15 mouse cellular contexts compared by ENCODE assay signal in the genomic region with DNA sequence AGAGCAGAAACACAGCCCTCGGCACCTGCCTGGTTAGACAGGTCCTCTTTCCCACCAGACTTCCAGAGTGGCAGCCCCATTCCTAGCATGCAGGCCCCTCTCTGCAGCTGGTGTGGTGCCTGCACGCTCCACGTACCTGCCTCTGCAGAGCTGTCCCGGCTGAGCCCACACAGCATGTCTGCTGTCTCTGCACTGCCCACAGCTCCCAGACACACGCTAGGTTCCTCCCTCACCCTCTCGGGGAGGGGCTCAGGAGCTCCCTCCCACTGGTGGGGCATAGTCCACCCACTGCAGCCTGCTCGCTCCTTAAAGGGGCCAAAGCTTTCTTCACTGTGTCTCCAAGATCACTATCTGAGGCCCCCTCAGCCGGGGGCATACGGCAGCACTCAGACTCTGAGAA. TPM values are rescaled to one million over a fixed set of nuclear protein-coding genes. Genes with fewer than 3 reads are reported as not detected.
A peak's percentile ranks its signal among the peaks of the same experiment; 100 is the strongest.
DNase-seq lines count a peak whose midpoint lies in the region; ATAC-seq and TF ChIP-seq lines count a peak whose summit lies in the region.
"Had no signal": no experiment of that assay in that cellular context is flagged by ENCODE, and none has a peak within 500 bp of the region (broad histone marks: within the 10 kb centered on the region; RNA-seq: fewer than 3 reads in every experiment).

No protein-coding gene starts in this region.

- TF ChIP-seq CTCF in heart, adult 2 months (IDR thresholded peaks at IDR 0.05), result no peak
- TF ChIP-seq CTCF in cortical plate, adult 2 months (IDR thresholded peaks at IDR 0.05; ENCODE audit: extremely low read depth, insufficient read depth, low read length), result no peak
- TF ChIP-seq CTCF in lung, adult 2 months (IDR thresholded peaks at IDR 0.05; ENCODE audit: insufficient read depth, low read length), result no peak

- no peaks in the 10 kb centered on the region for H3K27me3 ChIP-seq in heart, adult 2 months (ENCODE audit: control insufficient read depth, insufficient read depth, low read length)
- H3K27me3 ChIP-seq in intestine, embryonic 16.5 days (replicated peaks; ENCODE audit: control insufficient read depth, insufficient read depth, low read length), result no peaks in the 10 kb centered on the region
- no peaks in the 10 kb centered on the region for H3K27me3 ChIP-seq in limb, embryonic 15.5 days
- H3K27me3 ChIP-seq: hindbrain, embryonic 15.5 days; stomach, embryonic 15.5 days had no signal

- H3K9me3 ChIP-seq in intestine, embryonic 16.5 days (ENCODE audit: control insufficient read depth, low read length), result no peaks in the 10 kb centered on the region
- H3K9me3 ChIP-seq in limb, embryonic 15.5 days, result no peaks in the 10 kb centered on the region
- H3K9me3 ChIP-seq: hindbrain, embryonic 15.5 days; stomach, embryonic 15.5 days had no signal

- peaks cover 4% of the 10 kb centered on the region; the same call in 1 of the 2 replicates for H3K4me1 ChIP-seq in heart, adult 2 months (ENCODE audit: control insufficient read depth, insufficient read depth, low read length)
- peaks cover 3% of the 10 kb centered on the region; the same call in 1 of the 2 replicates for H3K4me1 ChIP-seq in cortical plate, adult 2 months (ENCODE audit: control insufficient read depth, insufficient read depth, low read length)
- H3K4me1 ChIP-seq in intestine, embryonic 16.5 days (ENCODE audit: control insufficient read depth, insufficient read depth, low read length), result peaks cover 9% of the 10 kb centered on the region
- peaks cover 8% of the 10 kb centered on the region; the same call in 1 of the 2 replicates for H3K4me1 ChIP-seq in limb, embryonic 15.5 days
- H3K4me1 ChIP-seq in lung, adult 2 months (ENCODE audit: control insufficient read depth, insufficient read depth, low read length), result no peaks in the 10 kb centered on the region
- H3K4me1 ChIP-seq: stomach, embryonic 15.5 days had no signal

- peak overlapping the region; percentile 79 for H3K27ac ChIP-seq in heart, adult 2 months
- H3K27ac ChIP-seq in cortical plate, adult 2 months (ENCODE audit: insufficient read depth, low read length), result no peak overlapping the region
- H3K27ac ChIP-seq in intestine, embryonic 16.5 days (ENCODE audit: low read length), result no peak overlapping the region
- 0 out of 2 replicates have a peak overlapping the region, but pooled peaks have one; percentile 35 for H3K27ac ChIP-seq in limb, embryonic 15.5 days
- H3K27ac ChIP-seq: hindbrain, embryonic 15.5 days; stomach, embryonic 15.5 days had no signal

- H3K4me3 ChIP-seq in heart, adult 2 months, result peak overlapping the region; percentile 50
- no peak overlapping the region for H3K4me3 ChIP-seq in cortical plate, adult 2 months (ENCODE audit: insufficient read depth, low read length)
- peak overlapping the region; percentile 18 for H3K4me3 ChIP-seq in intestine, embryonic 16.5 days (ENCODE audit: low read length)
- no peak overlapping the region for H3K4me3 ChIP-seq in limb, embryonic 15.5 days
- no peak overlapping the region for H3K4me3 ChIP-seq in lung, adult 2 months (replicated peaks; ENCODE audit: extremely low read depth, low read depth, low read length)
- H3K4me3 ChIP-seq: hindbrain, embryonic 15.5 days; stomach, embryonic 15.5 days had no signal

- intact Hi-C loops in heart, adult 2 months (cut with DNase I), result no loop called here

- ATAC-seq in intestine, embryonic 16.5 days, result peak; percentile 90
- peak; percentile 37; the same call in 1 of the 2 replicates for ATAC-seq in limb, embryonic 15.5 days (ENCODE audit: insufficient number of reproducible peaks, low FRiP score, low TSS enrichment, low read depth)
- ATAC-seq in megakaryocyte, adult 5-6 weeks (ENCODE audit: poor library complexity, severe bottlenecking), result no peak
- ATAC-seq: forebrain, postnatal 0 days; Patski had no signal

- DNase-seq in heart, adult 2 months, result peak in 1 of 2 experiments; percentile 48
- no peak for DNase-seq in heart, adult 11 months
- DNase-seq in B cell, adult 2 months, result no peak
- no peak for DNase-seq in lung, adult 2 months
- DNase-seq: forebrain, postnatal 0 days; layer of hippocampus, postnatal 36 days; lung, embryonic 14.5 days; midbrain, embryonic 14.5 days had no signal

- TF ChIP-seq EP300 in heart, adult 2 months (IDR thresholded peaks at IDR 0.05; ENCODE audit: insufficient read depth, low read depth, low read length), result no peak

- H3K4me2 ChIP-seq in intestine, embryonic 16.5 days (ENCODE audit: low read depth, low read length), result peak overlapping the region; percentile 39
- no peak overlapping the region for H3K4me2 ChIP-seq in limb, embryonic 15.5 days
- H3K4me2 ChIP-seq: hindbrain, embryonic 15.5 days; lung, embryonic 14.5 days; stomach, embryonic 15.5 days had no signal

- WGBS in heart, adult 2 months, result 41% methylated on average over 9 of the region's 9 CpGs
- 33% methylated on average over 9 of the region's 9 CpGs for WGBS in intestine, embryonic 16.5 days
- WGBS in limb, embryonic 15.5 days, result 41% methylated on average over 9 of the region's 9 CpGs
- 56% methylated on average over 9 of the region's 9 CpGs for WGBS in lung, adult 2 months

- TF ChIP-seq POLR2A in heart, adult 2 months (IDR thresholded peaks at IDR 0.05; ENCODE audit: insufficient read depth, low read depth, low read length), result peak; percentile 92
- peak; percentile 62; the same call in 1 of the 2 replicates for TF ChIP-seq POLR2A in cortical plate, adult 2 months (IDR thresholded peaks at IDR 0.05; ENCODE audit: extremely low read depth, insufficient read depth, low read length)
- TF ChIP-seq POLR2A in lung, adult 2 months (IDR thresholded peaks at IDR 0.05; ENCODE audit: borderline replicate concordance, extremely low read depth, low read depth, low read length), result no peak

- no peaks in the 10 kb centered on the region for H3K79me2 ChIP-seq in heart, adult 2 months (replicated peaks; ENCODE audit: control insufficient read depth, insufficient read depth, low read length)

- H3K36me3 ChIP-seq in heart, adult 2 months (ENCODE audit: control insufficient read depth, insufficient read depth, low read length), result no peaks in the 10 kb centered on the region
- no peaks in the 10 kb centered on the region for H3K36me3 ChIP-seq in intestine, embryonic 16.5 days (ENCODE audit: control insufficient read depth, insufficient read depth, low read length)
- no peaks in the 10 kb centered on the region for H3K36me3 ChIP-seq in limb, embryonic 15.5 days
- H3K36me3 ChIP-seq: hindbrain, embryonic 15.5 days; stomach, embryonic 15.5 days had no signal

- H3K9ac ChIP-seq in heart, adult 2 months (ENCODE audit: low read depth, low read length), result peak overlapping the region; percentile 67
- no peak overlapping the region; the same call in 1 of the 2 replicates for H3K9ac ChIP-seq in intestine, embryonic 16.5 days (ENCODE audit: low read depth, low read length)
- H3K9ac ChIP-seq in limb, embryonic 15.5 days, result no peak overlapping the region
- H3K9ac ChIP-seq: forebrain, postnatal 0 days; hindbrain, embryonic 15.5 days; lung, embryonic 14.5 days; stomach, embryonic 15.5 days had no signal

RNA-seq across cellular contexts. Expression of a gene that starts 31.0 kb away (rescaled TPM):
- 10 to 100 TPM in 1 of 2 experiments, 1 to 10 TPM in 1; 8.5 to 12.4 TPM for total RNA-seq in heart, adult 2 months (2021)
- 25.2 and 37.9 TPM in 2 replicates for polyA plus RNA-seq in heart, adult 2 months (2012; rRNA removed)
- polyA plus RNA-seq in cortical plate, adult 2 months (2012; rRNA removed), result 20.0 and 20.5 TPM in 2 replicates
- polyA plus RNA-seq in intestine, embryonic 16.5 days (2015; fragmentation: Nextera tagmentation; extraction: Ambion mirVana), result 0.45 and 0.53 TPM in 2 replicates
- polyA plus RNA-seq in limb, embryonic 15.5 days (2015; fragmentation: Nextera tagmentation; extraction: Ambion mirVana), result 1.7 and 4.0 TPM in 2 replicates
- not detected in 2 replicates for total RNA-seq in megakaryocyte, adult 5-6 weeks (2015)
- not detected in 2 replicates for total RNA-seq in megakaryocyte, adult 5-6 weeks (2017)
- 1.2 and 2.1 TPM in 2 replicates for polyA plus RNA-seq in lung, adult 2 months (2012; rRNA removed)

Comparison
In these comparisons a context has a peak if more than half of its experiments do, and no peak if none do; other contexts are left out.
1. H3K27ac ChIP-seq: peak in heart, adult 2 months (single experiment) and limb, embryonic 15.5 days (single experiment); none in cortical plate, adult 2 months (single experiment) and intestine, embryonic 16.5 days (single experiment).
2. H3K4me3 ChIP-seq: peak in heart, adult 2 months (single experiment) and intestine, embryonic 16.5 days (single experiment); none in cortical plate, adult 2 months (single experiment), limb, embryonic 15.5 days (single experiment) and lung, adult 2 months (single experiment).